ENCODE assay signal across 8 mouse cellular contexts in genomic region chr7:17060782-17061605, GRCm38 (mm10). TPM values are rescaled to one million over a fixed set of nuclear protein-coding genes. Genes with fewer than 3 reads are reported as not detected.
DNase-seq lines count a peak whose midpoint lies in the region; ATAC-seq lines count a peak whose summit lies in the region.
"Had no signal": no experiment of that assay in that cellular context is flagged by ENCODE, and none has a peak within 500 bp of the region (broad histone marks: within the 10 kb centered on the region; RNA-seq: fewer than 3 reads in every experiment).

No protein-coding gene starts in this region.

- H3K27ac ChIP-seq in embryonic facial prominence, embryonic 12.5 days: peak overlapping the region; percentile 93
- H3K27ac ChIP-seq in heart, embryonic 15.5 days: peak overlapping the region; percentile 96
- no peak overlapping the region for H3K27ac ChIP-seq in midbrain, embryonic 10.5 days (replicated peaks)

- no peaks in the 10 kb centered on the region for H3K9me3 ChIP-seq in embryonic facial prominence, embryonic 12.5 days
- H3K9me3 ChIP-seq in heart, embryonic 15.5 days (replicated peaks): no peaks in the 10 kb centered on the region
- no peaks in the 10 kb centered on the region for H3K9me3 ChIP-seq in midbrain, embryonic 10.5 days (replicated peaks)

- H3K36me3 ChIP-seq in embryonic facial prominence, embryonic 12.5 days: no peaks in the 10 kb centered on the region
- no peaks in the 10 kb centered on the region for H3K36me3 ChIP-seq in heart, embryonic 15.5 days
- H3K36me3 ChIP-seq in midbrain, embryonic 10.5 days: no peaks in the 10 kb centered on the region

- H3K9ac ChIP-seq in embryonic facial prominence, embryonic 12.5 days: peak overlapping the region; percentile 49
- H3K9ac ChIP-seq in heart, embryonic 15.5 days: peak overlapping the region; percentile 77

- no peaks in the 10 kb centered on the region for H3K27me3 ChIP-seq in embryonic facial prominence, embryonic 12.5 days
- H3K27me3 ChIP-seq in heart, embryonic 15.5 days: no peaks in the 10 kb centered on the region
- peaks cover 48% of the 10 kb centered on the region for H3K27me3 ChIP-seq in midbrain, embryonic 10.5 days (ENCODE audit: low read depth, poor library complexity, severe bottlenecking)

- ATAC-seq in embryonic facial prominence, embryonic 12.5 days (ENCODE audit: insufficient number of reproducible peaks, insufficient read depth, low FRiP score, low TSS enrichment): no peak
- ATAC-seq in heart, embryonic 15.5 days (replicated peaks; ENCODE audit: insufficient number of reproducible peaks, insufficient read depth, low FRiP score, low read depth): peak; percentile 5

- peak; percentile 42 to 68 for DNase-seq in spleen, postnatal 4 days (ENCODE audit: low spot score in 2 of 2)
- no peak for DNase-seq in spleen, postnatal 14 days (ENCODE audit: low spot score in 2 of 2)
- DNase-seq in layer of hippocampus, postnatal 10 days (ENCODE audit: low spot score in 2 of 2): peak; percentile 32 to 59
- no peak for DNase-seq in midbrain, embryonic 10.5 days (ENCODE audit: low spot score)
- no peak for DNase-seq in ovary, postnatal 10 days (ENCODE audit: low spot score)

- WGBS in embryonic facial prominence, embryonic 12.5 days: 82% methylated on average over 21 of the region's 22 CpGs
- WGBS in heart, embryonic 15.5 days: 48% methylated on average over 22 of the region's 22 CpGs
- WGBS in midbrain, embryonic 10.5 days: 85% methylated on average over 22 of the region's 22 CpGs

- peak overlapping the region; percentile 52; the same call in 1 of the 2 replicates for H3K4me3 ChIP-seq in embryonic facial prominence, embryonic 12.5 days
- peak overlapping the region; percentile 78 for H3K4me3 ChIP-seq in heart, embryonic 15.5 days
- 0 out of 2 replicates have a peak overlapping the region, but pooled peaks have one; percentile 57 for H3K4me3 ChIP-seq in midbrain, embryonic 10.5 days

- peak overlapping the region; percentile 58 for H3K4me2 ChIP-seq in embryonic facial prominence, embryonic 12.5 days (replicated peaks)
- peak overlapping the region; percentile 71 for H3K4me2 ChIP-seq in heart, embryonic 15.5 days

- H3K4me1 ChIP-seq in embryonic facial prominence, embryonic 12.5 days: peaks cover 63% of the 10 kb centered on the region
- peaks cover 58% of the 10 kb centered on the region for H3K4me1 ChIP-seq in heart, embryonic 15.5 days (replicated peaks)
- peaks cover 43% of the 10 kb centered on the region for H3K4me1 ChIP-seq in midbrain, embryonic 10.5 days

RNA-seq across cellular contexts. Expression of gene Hif3a, which starts 1.2 kb away (rescaled TPM):
- 10.7 and 13.0 TPM in 2 replicates for polyA plus RNA-seq in embryonic facial prominence, embryonic 12.5 days (2016; fragmentation: Nextera tagmentation; extraction: Ambion mirVana)
- polyA plus RNA-seq in heart, embryonic 15.5 days (2015; fragmentation: Nextera tagmentation; extraction: Ambion mirVana): 36.4 and 44.0 TPM in 2 replicates
- total RNA-seq in layer of hippocampus, postnatal 10 days (2021): 10 to 100 TPM in 1 of 2 experiments, 1 to 10 TPM in 1; 7.4 to 10.1 TPM
- 4.3 and 5.1 TPM in 2 replicates for polyA plus RNA-seq in midbrain, embryonic 10.5 days (2016; fragmentation: Nextera tagmentation; extraction: Ambion mirVana)

RNA-seq across cellular contexts. Expression of gene Psg16, which starts 12.8 kb away (rescaled TPM):
- polyA plus RNA-seq in embryonic facial prominence, embryonic 12.5 days (2016; fragmentation: Nextera tagmentation; extraction: Ambion mirVana): 0.13 and 0.14 TPM in 2 replicates
- polyA plus RNA-seq in heart, embryonic 15.5 days (2015; fragmentation: Nextera tagmentation; extraction: Ambion mirVana): 0.08 and 0.16 TPM in 2 replicates
- 1 to 10 TPM; 4.1 to 5.0 TPM for total RNA-seq in layer of hippocampus, postnatal 10 days (2021)
- polyA plus RNA-seq in midbrain, embryonic 10.5 days (2016; fragmentation: Nextera tagmentation; extraction: Ambion mirVana): 0.02 and 0.06 TPM in 2 replicates
- total RNA-seq: common myeloid progenitor, adult 5-6 weeks had no signal

RNA-seq across cellular contexts. Expression of gene Ppp5c, which starts 33.3 kb away (rescaled TPM):
- 110 TPM in 2 replicates for polyA plus RNA-seq in embryonic facial prominence, embryonic 12.5 days (2016; fragmentation: Nextera tagmentation; extraction: Ambion mirVana)
- 82.5 and 99.2 TPM in 2 replicates for polyA plus RNA-seq in heart, embryonic 15.5 days (2015; fragmentation: Nextera tagmentation; extraction: Ambion mirVana)
- total RNA-seq in layer of hippocampus, postnatal 10 days (2021): 100 to 1,000 TPM; 142 to 148 TPM
- 135 and 142 TPM in 2 replicates for polyA plus RNA-seq in midbrain, embryonic 10.5 days (2016; fragmentation: Nextera tagmentation; extraction: Ambion mirVana)

Comparison
In these comparisons a context has a peak if more than half of its experiments do, and no peak if none do; other contexts are left out.
1. DNase-seq: peak in spleen, postnatal 4 days (2 of 2) and layer of hippocampus, postnatal 10 days (2 of 2); none in spleen, postnatal 14 days (0 of 2), midbrain, embryonic 10.5 days (single experiment) and ovary, postnatal 10 days (single experiment).
2. Peak in every context shown above with its lines, with median percentiles within 50 percentile points of each other: H3K4me3 ChIP-seq.